Mouse (Mus musculus) liver (tissue): ENCODE results near the gene Raet1e.
"Not testable (repeated sequence)": the region's sequence is repeated elsewhere in the genome, so short reads cannot be mapped to it uniquely, and the experiment has no call there.

ENCODE experiments used
- DNase-seq: peaks from one replicate; pipeline ENCODE4 v3.0.0-alpha.2; 2020; ENCODE audit warnings: mixed read lengths

Gene Raet1e

GRCm38 (mm10) chr10:22274445-22275057 is 116.2 kb downstream of the Raet1e start:
- DNase-seq: no peak

- not testable (repeated sequence) for DNase-seq
Observed at GRCm38 (mm10) chr10:22278468-22278867, 120.1 kb downstream of the Raet1e start.

- DNase-seq: no peak
Observed at GRCm38 (mm10) chr10:22282816-22283215, 124.4 kb downstream of the Raet1e start.

- DNase-seq: no peak
Observed at GRCm38 (mm10) chr10:22295676-22296075, 137.3 kb downstream of the Raet1e start.

GRCm38 (mm10) chr10:22297033-22297762 is 138.8 kb downstream of the Raet1e start:
- DNase-seq: no peak

- no peak for DNase-seq
Observed at GRCm38 (mm10) chr10:22297766-22298461, 139.5 kb downstream of the Raet1e start.

- DNase-seq: no peak
Observed at GRCm38 (mm10) chr10:22299324-22299723, 141.0 kb downstream of the Raet1e start.

- DNase-seq: no peak
Observed at GRCm38 (mm10) chr10:22301641-22302040, 143.3 kb downstream of the Raet1e start.

GRCm38 (mm10) chr10:22302344-22303057 is 144.1 kb downstream of the Raet1e start:
- no peak for DNase-seq

GRCm38 (mm10) chr10:22303736-22304135 is 145.4 kb downstream of the Raet1e start:
- DNase-seq: no peak

GRCm38 (mm10) chr10:22305801-22306200 is 147.4 kb downstream of the Raet1e start:
- DNase-seq: no peak

- DNase-seq: peak; percentile 13
Observed at GRCm38 (mm10) chr10:22306452-22306851, 148.1 kb downstream of the Raet1e start.

- no peak for DNase-seq
Observed at GRCm38 (mm10) chr10:22308221-22308620, 149.9 kb downstream of the Raet1e start.

GRCm38 (mm10) chr10:22322858-22323257 is 164.5 kb downstream of the Raet1e start:
- no peak for DNase-seq

- DNase-seq: not testable (repeated sequence)
Observed at GRCm38 (mm10) chr10:22345721-22346120, 187.4 kb downstream of the Raet1e start.

- DNase-seq: not testable (repeated sequence)
Observed at GRCm38 (mm10) chr10:22353548-22354195, 195.3 kb downstream of the Raet1e start.

GRCm38 (mm10) chr10:22354196-22354574 is 195.8 kb downstream of the Raet1e start:
- DNase-seq: not testable (repeated sequence)

GRCm38 (mm10) chr10:22357373-22357772 is 199.0 kb downstream of the Raet1e start:
- DNase-seq: not testable (repeated sequence)

GRCm38 (mm10) chr10:22360252-22360651 is 201.9 kb downstream of the Raet1e start, which contains the start of gene Raet1d:
Gene Raet1d, plus strand, starts transcription at chr10:22360552.
- not testable (repeated sequence) for DNase-seq

- not testable (repeated sequence) for DNase-seq
Observed at GRCm38 (mm10) chr10:22360957-22361356, 202.6 kb downstream of the Raet1e start.

GRCm38 (mm10) chr10:22361415-22362352 is 203.3 kb downstream of the Raet1e start:
- peak; percentile 25 for DNase-seq
